15 mouse cellular contexts compared by ENCODE assay signal in the genomic region with DNA sequence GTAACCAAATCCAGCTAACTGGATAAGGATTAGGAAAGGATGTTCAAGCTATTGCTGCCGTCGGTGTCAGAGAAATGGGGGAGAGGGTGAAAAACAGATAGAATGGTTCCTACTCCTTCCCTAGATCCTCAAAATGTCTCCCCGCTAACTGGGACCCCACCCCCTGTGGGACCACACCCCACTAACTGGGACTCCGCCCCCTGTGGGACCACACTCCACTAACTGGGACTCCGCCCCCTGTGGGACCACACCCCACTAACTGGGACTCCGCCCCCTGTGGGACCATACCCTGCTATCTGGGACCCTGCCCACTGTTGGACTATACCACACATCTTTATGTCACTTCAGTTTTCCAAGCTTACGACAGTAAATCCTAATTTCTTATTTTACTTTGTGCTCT. TPM values are rescaled to one million over a fixed set of nuclear protein-coding genes. Genes with fewer than 3 reads are reported as not detected.
"Had no signal": no experiment of that assay in that cellular context is flagged by ENCODE, and none has a peak within 500 bp of the region (broad histone marks: within the 10 kb centered on the region; RNA-seq: fewer than 3 reads in every experiment).

No protein-coding gene starts in this region.

- H3K4me3 ChIP-seq: limb, embryonic 12.5 days; lung, embryonic 15.5 days; megakaryocyte, embryonic 14.5 days; midbrain, embryonic 12.5 days had no signal

- H3K27ac ChIP-seq: limb, embryonic 12.5 days; lung, embryonic 15.5 days; macrophage; midbrain, embryonic 12.5 days; stomach, postnatal 0 days had no signal

- H3K36me3 ChIP-seq: lung, embryonic 15.5 days had no signal

- H3K9me3 ChIP-seq: lung, embryonic 15.5 days; megakaryocyte, embryonic 14.5 days; midbrain, embryonic 12.5 days had no signal

- DNase-seq: kidney, adult 8-10 months; kidney, postnatal 25 days; layer of hippocampus, adult 9-11 months; layer of hippocampus, postnatal 36 days; lung, postnatal 14 days had no signal

- H3K9ac ChIP-seq: limb, embryonic 12.5 days; lung, embryonic 15.5 days; midbrain, embryonic 12.5 days had no signal

- H3K27me3 ChIP-seq: limb, embryonic 12.5 days; lung, embryonic 15.5 days; megakaryocyte, embryonic 14.5 days; midbrain, embryonic 12.5 days had no signal

- ATAC-seq: intestine, postnatal 0 days had no signal

- H3K4me2 ChIP-seq: limb, embryonic 12.5 days; lung, embryonic 15.5 days; midbrain, embryonic 12.5 days had no signal

- H3K4me1 ChIP-seq: limb, embryonic 12.5 days; midbrain, embryonic 12.5 days had no signal

RNA-seq across cellular contexts. Expression of gene Mmp21, which starts 24.0 kb away (rescaled TPM):
- total RNA-seq: liver, adult 2 months; midbrain, postnatal 0 days had no signal
- polyA plus RNA-seq: intestine, postnatal 0 days; kidney, embryonic 16.5 days; limb, embryonic 12.5 days; liver, adult 2 months; macrophage; midbrain, embryonic 12.5 days; midbrain, postnatal 0 days had no signal
